Mouse (Mus musculus) bone marrow macrophage, adult 2 months (primary cell): ENCODE data around the gene Fktn.

Experiments
- CTCF ChIP-seq: IDR thresholded peaks from 2 replicates; pipeline ENCODE4 v1.5.1; 2012; ENCODE audit warnings: low read depth, mild to moderate bottlenecking, low read length, moderate library complexity
- POLR2A ChIP-seq: IDR thresholded peaks from 2 replicates; pipeline ENCODE4 v1.6.1; 2012; ENCODE audit warnings: mild to moderate bottlenecking, low read depth, low read length, borderline replicate concordance

GRCm38 (mm10) chr4:53757030-53757429, 43.2 kb downstream of the Fktn start:
- TF ChIP-seq CTCF (no peak), POLR2A (no peak)
